9 mouse cellular contexts compared by ENCODE assay signal in the genomic region with DNA sequence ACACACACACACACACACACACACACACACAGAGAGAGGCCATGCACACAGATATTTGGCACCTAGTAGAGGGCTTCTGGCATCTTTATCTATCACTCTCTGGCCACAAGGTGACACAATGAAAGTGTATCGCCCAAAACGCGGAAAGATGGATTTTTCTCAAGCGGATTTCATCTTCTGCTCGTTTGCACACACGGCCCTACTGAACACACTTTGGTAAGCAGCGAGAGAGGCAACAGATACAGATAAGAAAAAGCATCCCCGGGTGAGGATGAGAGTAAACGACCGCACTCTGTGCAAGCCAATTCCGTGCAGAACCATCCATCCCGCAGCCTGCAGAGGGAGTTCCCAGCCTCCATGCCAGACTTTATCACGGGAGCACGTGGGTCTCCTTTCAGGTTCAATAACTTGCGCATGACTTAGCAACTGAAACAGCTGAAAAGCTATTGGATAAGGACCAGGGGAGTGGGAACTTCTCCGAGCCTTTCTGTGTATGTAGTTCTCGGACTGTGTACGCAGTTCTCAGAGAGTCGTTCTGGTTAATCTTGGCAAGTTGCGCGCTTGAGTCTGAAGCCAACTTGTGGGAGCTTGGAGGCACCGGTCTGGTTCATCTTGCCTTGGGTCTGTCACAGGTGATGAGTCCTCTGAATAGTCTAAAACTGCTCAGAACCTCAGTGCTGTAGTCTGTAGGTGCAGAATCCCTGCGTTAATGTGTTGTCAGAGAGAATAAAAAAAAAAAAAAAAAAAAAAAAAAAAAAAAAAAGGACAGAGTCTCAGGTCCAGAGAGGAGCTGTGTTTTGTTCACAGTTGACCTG.
DNase-seq lines count a peak whose midpoint lies in the region; ATAC-seq and TF ChIP-seq lines count a peak whose summit lies in the region.
"Had no signal": no experiment of that assay in that cellular context is flagged by ENCODE, and none has a peak within 500 bp of the region (broad histone marks: within the 10 kb centered on the region; RNA-seq: fewer than 3 reads in every experiment).

No protein-coding gene starts in this region.

- peak overlapping the region; percentile 25 for H3K4me3 ChIP-seq in left cerebral cortex, adult 2 months
- H3K4me3 ChIP-seq in heart, embryonic 12.5 days: 0 out of 2 replicates have a peak overlapping the region, but pooled peaks have one; percentile 20
- no peak overlapping the region for H3K4me3 ChIP-seq in stomach, embryonic 16.5 days (replicated peaks; ENCODE audit: low read length)
- H3K4me3 ChIP-seq in gastrocnemius, adult 2 months: no peak overlapping the region

- DNase-seq in left cerebral cortex, adult 2 months (ENCODE audit: extremely low spot score in 1 of 2, low spot score in 2 of 2): no peak
- no peak for DNase-seq in left cerebral cortex, adult 11 months (ENCODE audit: low spot score)
- peak; percentile 58 for DNase-seq in cerebellum, adult 8-10 months
- DNase-seq in kidney, postnatal 14 days: peak; percentile 19
- no peak for DNase-seq in gastrocnemius, adult 2 months

- intact Hi-C loops in left cerebral cortex, adult 2 months (cut with DNase I): loop anchor here (5.0 to 10.0 kb wide), 3 partner anchors 75 to 138 kb away; a partner anchor contains a TSS
- intact Hi-C loops in gastrocnemius, adult 2 months (cut with DNase I): no loop called here

- no peaks in the 10 kb centered on the region for H3K27me3 ChIP-seq in heart, embryonic 12.5 days (replicated peaks)
- H3K27me3 ChIP-seq in stomach, embryonic 16.5 days (ENCODE audit: control insufficient read depth, insufficient read depth, low read length): no peaks in the 10 kb centered on the region

- no peak overlapping the region for H3K27ac ChIP-seq in left cerebral cortex, adult 2 months
- no peak overlapping the region for H3K27ac ChIP-seq in heart, embryonic 12.5 days (ENCODE audit: poor library complexity, severe bottlenecking)
- no peak overlapping the region for H3K27ac ChIP-seq in stomach, embryonic 16.5 days (ENCODE audit: low read length)
- no peak overlapping the region for H3K27ac ChIP-seq in gastrocnemius, adult 2 months

- no peaks in the 10 kb centered on the region for H3K9me3 ChIP-seq in heart, embryonic 12.5 days (replicated peaks)
- H3K9me3 ChIP-seq in stomach, embryonic 16.5 days (replicated peaks; ENCODE audit: control insufficient read depth, low read length): no peaks in the 10 kb centered on the region

- H3K36me3 ChIP-seq in heart, embryonic 12.5 days: no peaks in the 10 kb centered on the region
- no peaks in the 10 kb centered on the region for H3K36me3 ChIP-seq in stomach, embryonic 16.5 days (ENCODE audit: control insufficient read depth, insufficient read depth, low read length)
- H3K36me3 ChIP-seq: G1E had no signal

- TF ChIP-seq CTCF in left cerebral cortex, adult 2 months (IDR thresholded peaks at IDR 0.05): peak; percentile 19; the same call in 1 of the 2 replicates
- no peak for TF ChIP-seq CTCF in gastrocnemius, adult 2 months (IDR thresholded peaks at IDR 0.05)

- 53% methylated on average over 23 of the region's 23 CpGs for WGBS in heart, embryonic 12.5 days
- 59% methylated on average over 23 of the region's 23 CpGs for WGBS in stomach, embryonic 16.5 days

- no peak for ATAC-seq in heart, embryonic 12.5 days (ENCODE audit: insufficient number of reproducible peaks, low FRiP score)
- ATAC-seq in stomach, embryonic 16.5 days (ENCODE audit: insufficient read depth, low FRiP score): no peak
- ATAC-seq in inflammation-experienced regulatory T-cells, adult 6 months: no peak

- no peak overlapping the region for H3K9ac ChIP-seq in heart, embryonic 12.5 days
- no peak overlapping the region for H3K9ac ChIP-seq in stomach, embryonic 16.5 days (ENCODE audit: low read length)

- peak overlapping the region; percentile 58 for H3K4me2 ChIP-seq in heart, embryonic 12.5 days
- H3K4me2 ChIP-seq in stomach, embryonic 16.5 days (ENCODE audit: low read depth, low read length): peak overlapping the region; percentile 27; the same call in 1 of the 2 replicates

- H3K4me1 ChIP-seq in heart, embryonic 12.5 days (replicated peaks): peaks cover 13% of the 10 kb centered on the region
- H3K4me1 ChIP-seq in stomach, embryonic 16.5 days (ENCODE audit: control insufficient read depth, insufficient read depth, low read length): no peaks in the 10 kb centered on the region

Comparison
In these comparisons a context has a peak if more than half of its experiments do, and no peak if none do; other contexts are left out.
1. DNase-seq: peak in cerebellum, adult 8-10 months (single experiment) and kidney, postnatal 14 days (single experiment); none in left cerebral cortex, adult 2 months (0 of 2), left cerebral cortex, adult 11 months (single experiment) and gastrocnemius, adult 2 months (single experiment).
2. H3K4me3 ChIP-seq: peak in left cerebral cortex, adult 2 months (single experiment) and heart, embryonic 12.5 days (single experiment); none in stomach, embryonic 16.5 days (single experiment) and gastrocnemius, adult 2 months (single experiment).